Mouse (Mus musculus): ENCODE data around the gene Epha5.

Gene Epha5

GRCm38 (mm10) chr5:84417062-84417879, at the start of gene Epha5:
Epha5 (minus strand) TSS chr5:84417382.
- no peak for DNase-seq

- DNase-seq: no peak
These were observed 39.0 kb upstream of the Epha5 start for GRCm38 (mm10) chr5:84456216-84456615.

GRCm38 (mm10) chr5:84454641-84455040, 37.5 kb upstream of the Epha5 start:
- no peak for DNase-seq

- DNase-seq: no peak
These were observed 36.7 kb upstream of the Epha5 start for GRCm38 (mm10) chr5:84453839-84454238.

GRCm38 (mm10) chr5:84440232-84440631, 23.1 kb upstream of the Epha5 start:
- DNase-seq: no peak

GRCm38 (mm10) chr5:84415961-84416821, 991 bp downstream of the Epha5 start:
- no peak for DNase-seq

- no peak for DNase-seq
These were observed 2.2 kb downstream of the Epha5 start for GRCm38 (mm10) chr5:84414931-84415431.

GRCm38 (mm10) chr5:84413026-84413425, 4.2 kb downstream of the Epha5 start:
- DNase-seq: no peak

GRCm38 (mm10) chr5:84408370-84408769, 8.8 kb downstream of the Epha5 start:
- DNase-seq: no peak

GRCm38 (mm10) chr5:84397085-84397484, 20.1 kb downstream of the Epha5 start:
- no peak for DNase-seq

GRCm38 (mm10) chr5:84365334-84365733, 51.8 kb downstream of the Epha5 start:
- no peak for DNase-seq

GRCm38 (mm10) chr5:84359430-84359829, 57.8 kb downstream of the Epha5 start:
- DNase-seq: no peak

- DNase-seq: no peak
These were observed 64.1 kb downstream of the Epha5 start for GRCm38 (mm10) chr5:84353069-84353468.

GRCm38 (mm10) chr5:84346728-84347499, 70.3 kb downstream of the Epha5 start:
- no peak for DNase-seq

- DNase-seq: no peak
These were observed 81.2 kb downstream of the Epha5 start for GRCm38 (mm10) chr5:84335834-84336465.

- no peak for DNase-seq
These were observed 82.7 kb downstream of the Epha5 start for GRCm38 (mm10) chr5:84334481-84334880.

GRCm38 (mm10) chr5:84331631-84332030, 85.6 kb downstream of the Epha5 start:
- DNase-seq: no peak

GRCm38 (mm10) chr5:84320553-84320952, 96.6 kb downstream of the Epha5 start:
- no peak for DNase-seq

GRCm38 (mm10) chr5:84320138-84320537, 97.0 kb downstream of the Epha5 start:
- no peak for DNase-seq

- DNase-seq: no peak
These were observed 98.3 kb downstream of the Epha5 start for GRCm38 (mm10) chr5:84318814-84319340.

- DNase-seq: no peak
These were observed 99.3 kb downstream of the Epha5 start for GRCm38 (mm10) chr5:84317839-84318238.

- DNase-seq: no peak
These were observed 103.6 kb downstream of the Epha5 start for GRCm38 (mm10) chr5:84313619-84314018.

All from spleen, adult 18-20 months (tissue).